Mouse (Mus musculus) kidney, postnatal 4 days (tissue): ENCODE data around the gene Rps6ka4.

Source experiments
- DNase-seq, 2 experiments: peaks; one replicate each; pipeline ENCODE4 v3.0.0; 2021; ENCODE audit warnings: mixed read lengths in 2 of 2

The Rps6ka4 gene

GRCm38 (mm10) chr19:6851497-6851896 is 11.1 kb upstream of the Rps6ka4 start:
- DNase-seq, result no peak

- no peak for DNase-seq
Measured at GRCm38 (mm10) chr19:6849506-6850068, 9.2 kb upstream of the Rps6ka4 start.

GRCm38 (mm10) chr19:6847841-6848517 is 7.5 kb upstream of the Rps6ka4 start:
- peak; percentile 51 to 61 for DNase-seq

- no peak for DNase-seq
Measured at GRCm38 (mm10) chr19:6846050-6846449, 5.6 kb upstream of the Rps6ka4 start.

- DNase-seq, result no peak
Measured at GRCm38 (mm10) chr19:6842353-6842752, 1.9 kb upstream of the Rps6ka4 start.

GRCm38 (mm10) chr19:6841292-6841597 is 809 bp upstream of the Rps6ka4 start:
- DNase-seq, result no peak

- DNase-seq, result peak; percentile 69 to 74
Measured at GRCm38 (mm10) chr19:6839615-6840474, 591 bp downstream of the Rps6ka4 start.

GRCm38 (mm10) chr19:6832363-6832762 is 8.1 kb downstream of the Rps6ka4 start:
- no peak for DNase-seq

GRCm38 (mm10) chr19:6831331-6831730 is 9.1 kb downstream of the Rps6ka4 start:
- no peak for DNase-seq

GRCm38 (mm10) chr19:6830556-6831316 is 9.7 kb downstream of the Rps6ka4 start:
- DNase-seq, result no peak

- peak; percentile 53 to 68 for DNase-seq
Measured at GRCm38 (mm10) chr19:6829870-6830555, 10.4 kb downstream of the Rps6ka4 start.

- DNase-seq, result no peak
Measured at GRCm38 (mm10) chr19:6829069-6829468, 11.4 kb downstream of the Rps6ka4 start.

GRCm38 (mm10) chr19:6826601-6827000 is 13.8 kb downstream of the Rps6ka4 start:
- DNase-seq, result no peak

- no peak for DNase-seq
Measured at GRCm38 (mm10) chr19:6825384-6825783, 15.1 kb downstream of the Rps6ka4 start.

- no peak for DNase-seq
Measured at GRCm38 (mm10) chr19:6820538-6821195, 19.8 kb downstream of the Rps6ka4 start.

- DNase-seq, result no peak
Measured at GRCm38 (mm10) chr19:6819143-6819827, 21.2 kb downstream of the Rps6ka4 start.

GRCm38 (mm10) chr19:6814958-6815357 is 25.5 kb downstream of the Rps6ka4 start:
- DNase-seq, result no peak

GRCm38 (mm10) chr19:6814366-6814765 is 26.1 kb downstream of the Rps6ka4 start:
- DNase-seq, result peak in 1 of 2 experiments; percentile 44
